Mouse (Mus musculus) ES-E14 (cell line): ENCODE measurements at regions not wholly inside any gene's neighbourhood (a gene's known extent, or its start where the extent isn't known, plus 50 kb on each side); places are given as distances from the start of the nearest gene placed in this dataset.

Source experiments
- DNase-seq: peaks from one replicate; pipeline ENCODE4 v3.0.0-alpha.2; 2013; ENCODE audit warnings: low read depth, low spot score
- H3K27ac ChIP-seq: 2 replicates; pipeline ENCODE4 v1.5.1; 2012; ENCODE audit warnings: low read depth, mild to moderate bottlenecking, low read length, moderate library complexity, mixed read lengths; ENCODE audit not compliant: poor library complexity, insufficient read depth, severe bottlenecking
- H3K36me3 ChIP-seq: 2 replicates; pipeline ENCODE4 v1.6.1; 2012; ENCODE audit warnings: mild to moderate bottlenecking, low read length, moderate library complexity, mixed read lengths; ENCODE audit not compliant: control insufficient read depth, poor library complexity, insufficient read depth, severe bottlenecking
- H3K4me1 ChIP-seq, 2 experiments: fragments of 150-350 bp in 1 of 2; sonication (generic) in 1 of 2; 2 replicates each; pipeline ENCODE4 v1.6.1; 2012; ENCODE audit warnings: low read length in 2 of 2, mild to moderate bottlenecking in 1 of 2, mixed read lengths in 1 of 2; ENCODE audit not compliant: control insufficient read depth in 2 of 2, insufficient read depth in 2 of 2, poor library complexity in 1 of 2
- H3K4me3 ChIP-seq, 2 experiments: fragments of 150-350 bp in 1 of 2; sonication (generic) in 1 of 2; 2 replicates each; pipeline ENCODE4 v1.5.1; 2012; ENCODE audit warnings: low read length in 2 of 2, low read depth in 1 of 2, mild to moderate bottlenecking in 1 of 2, mixed read lengths in 1 of 2; ENCODE audit not compliant: insufficient read depth in 1 of 2, poor library complexity in 1 of 2, severe bottlenecking in 1 of 2
- H3K9ac ChIP-seq: 2 replicates; pipeline ENCODE4 v1.6.1; 2012; ENCODE audit warnings: low read depth, mild to moderate bottlenecking, low read length, mixed read lengths; ENCODE audit not compliant: poor library complexity, insufficient read depth, severe bottlenecking
- H3K9me3 ChIP-seq: fragments of 150-350 bp; sonication (generic); 2 replicates; pipeline ENCODE4 v1.6.1; 2012; ENCODE audit warnings: low read depth, mild to moderate bottlenecking, low read length; ENCODE audit not compliant: control insufficient read depth, insufficient read depth
- CHD2 ChIP-seq: IDR thresholded peaks from 2 replicates; pipeline ENCODE4 v1.6.1; 2014; ENCODE audit warnings: mild to moderate bottlenecking, low read depth, low read length, inconsistent platforms
- HCFC1 ChIP-seq: IDR thresholded peaks from 2 replicates; pipeline ENCODE4 v1.6.1; 2012; ENCODE audit warnings: low read length, inconsistent platforms, borderline replicate concordance; ENCODE audit not compliant: insufficient read depth
- MAFK ChIP-seq: IDR thresholded peaks from 2 replicates; pipeline ENCODE4 v1.6.1; 2014; ENCODE audit warnings: mild to moderate bottlenecking, low read depth, low read length, inconsistent platforms; ENCODE audit not compliant: insufficient read depth
- ZC3H11A ChIP-seq: IDR thresholded peaks from 2 replicates; pipeline ENCODE4 v1.6.1; 2012; ENCODE audit warnings: low read depth, mild to moderate bottlenecking, inconsistent platforms, low read length, borderline replicate concordance
- ZNF384 ChIP-seq: IDR thresholded peaks from 2 replicates; pipeline ENCODE4 v1.6.1; 2012; ENCODE audit warnings: low read depth, low read length, inconsistent platforms
- in situ Hi-C, 2 experiments: fragments of 600-800 bp; cut with MboI; formaldehyde crosslinking; loops; one replicate each; pipeline ENCODE4 v1.15.1; 2025; ENCODE audit warnings: low sequenced_read_pairs in 2 of 2, inconsistent platforms in 1 of 2; ENCODE audit not compliant: unreplicated experiment in 2 of 2

DNA sequence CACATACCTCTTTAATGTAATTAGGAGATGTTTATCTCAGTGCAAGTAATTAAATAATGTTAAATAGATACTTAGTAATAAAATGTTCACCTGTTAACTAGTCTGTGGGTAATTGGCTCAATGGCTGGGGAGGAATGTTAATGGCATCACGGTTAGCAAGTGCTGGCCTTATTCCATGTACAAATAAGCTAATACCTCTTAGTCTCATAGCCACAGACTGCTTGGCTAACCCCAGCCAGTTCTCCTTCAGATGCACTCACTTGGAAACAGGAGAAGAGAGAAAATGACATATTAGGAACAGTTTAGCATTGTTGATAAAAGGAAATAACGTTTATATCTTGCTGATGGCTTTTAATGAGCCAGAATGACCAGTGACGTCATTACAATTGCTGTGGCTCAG, 60.1 kb upstream of the Slc16a1 start:
- H3K36me3 ChIP-seq, result no peaks in the 10 kb centered on the region
- H3K4me1 ChIP-seq, result no peaks in the 10 kb centered on the region
- no peak for DNase-seq
- no peak overlapping the region for H3K9ac ChIP-seq
- H3K27ac ChIP-seq, result no peak overlapping the region
- no peak overlapping the region for H3K4me3 ChIP-seq
- in situ Hi-C loops, result no loop called here
- TF ChIP-seq ZC3H11A (no peak), MAFK (no peak), CHD2 (no peak), ZNF384 (no peak), HCFC1 (no peak)
- H3K9me3 ChIP-seq, result no peaks in the 10 kb centered on the region

DNA sequence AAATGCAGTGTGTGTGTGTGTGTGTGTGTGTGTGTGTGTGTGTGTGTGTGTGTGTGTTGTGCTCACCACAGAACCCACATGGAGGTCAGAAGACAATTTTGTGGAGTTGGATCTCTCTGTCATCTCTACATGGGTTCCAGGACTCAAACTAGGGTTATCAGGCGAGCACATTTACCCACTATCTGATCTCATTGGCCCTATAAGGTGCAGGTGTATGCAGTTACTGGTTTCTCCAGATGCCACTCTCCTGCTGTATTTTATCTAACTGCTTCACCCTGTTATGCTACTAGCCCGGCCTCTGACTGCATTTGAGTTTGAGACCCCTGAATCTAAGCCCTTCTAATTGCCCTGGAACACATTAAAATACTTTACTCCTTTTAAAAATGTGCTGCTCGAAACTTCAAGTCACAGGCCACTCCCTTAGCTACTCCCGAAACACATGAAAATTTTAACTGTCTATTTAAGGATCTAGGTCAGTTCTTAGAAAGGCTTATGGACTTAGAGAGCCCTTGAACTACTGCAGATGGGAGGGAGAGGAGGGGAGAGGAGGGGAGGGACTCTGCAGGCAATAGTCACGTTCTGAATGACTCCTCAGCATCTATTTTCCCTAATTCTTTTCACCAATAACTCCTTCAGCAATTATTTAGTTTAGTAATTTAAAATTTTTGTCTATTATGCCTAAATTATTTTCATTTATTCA, 61.1 kb upstream of the Slc16a1 start:
- TF ChIP-seq ZC3H11A, result no peak
- no peak for TF ChIP-seq HCFC1
- TF ChIP-seq ZNF384, result no peak
- no peak for TF ChIP-seq CHD2
- TF ChIP-seq MAFK, result no peak
- no peaks in the 10 kb centered on the region for H3K4me1 ChIP-seq
- H3K36me3 ChIP-seq, result no peaks in the 10 kb centered on the region
- in situ Hi-C loops, result no loop called here
- H3K9ac ChIP-seq, result no peak overlapping the region
- no peak overlapping the region for H3K4me3 ChIP-seq
- DNase-seq, result no peak
- H3K27ac ChIP-seq, result no peak overlapping the region
- H3K9me3 ChIP-seq, result no peaks in the 10 kb centered on the region

DNA sequence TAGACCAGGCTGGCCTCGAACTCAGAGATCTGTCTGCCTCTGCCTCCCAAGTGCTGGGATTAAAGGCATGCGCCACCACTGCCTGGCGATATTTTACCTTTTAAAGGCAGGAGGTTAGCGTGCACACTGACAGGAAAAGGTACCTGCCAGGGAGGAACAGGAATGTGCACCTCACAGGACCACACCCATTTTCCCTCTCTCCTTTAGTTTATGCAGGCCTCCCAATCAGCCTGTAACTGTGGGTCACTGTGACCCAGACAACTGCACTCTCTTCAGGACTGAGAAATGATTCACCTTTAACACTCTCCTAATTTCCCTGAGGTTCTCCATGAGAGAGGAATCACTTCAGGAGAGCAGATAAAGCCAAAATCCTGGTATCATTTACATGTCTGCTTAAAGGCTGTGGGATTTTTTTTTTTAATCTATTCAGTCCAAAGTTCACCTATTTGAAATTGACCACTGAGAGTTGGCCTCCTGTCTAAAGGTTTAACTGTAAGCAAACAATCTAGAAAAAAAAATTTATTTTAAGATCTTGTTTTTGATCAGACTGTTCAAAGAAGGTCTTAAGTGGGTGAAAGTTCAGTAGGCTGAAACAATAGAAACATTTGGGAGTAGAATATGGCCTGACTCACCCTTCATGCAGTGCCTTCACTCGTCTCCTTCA, 61.7 kb upstream of the Lrig2 start:
- Histone ChIP-seq H3K27ac (no peak overlapping the region), H3K36me3 (no peaks in the 10 kb centered on the region), H3K4me3 (no peak overlapping the region), H3K9me3 (no peaks in the 10 kb centered on the region), H3K9ac (no peak overlapping the region), H3K4me1 (no peaks in the 10 kb centered on the region)
- in situ Hi-C loops, result no loop called here
- TF ChIP-seq ZC3H11A (no peak), CHD2 (no peak), HCFC1 (no peak), ZNF384 (no peak), MAFK (no peak)
- no peak for DNase-seq

- no peak for DNase-seq
- Histone ChIP-seq H3K4me1 (no peaks in the 10 kb centered on the region), H3K36me3 (no peaks in the 10 kb centered on the region), H3K9ac (no peak overlapping the region), H3K4me3 (no peak overlapping the region), H3K9me3 (no peaks in the 10 kb centered on the region), H3K27ac (no peak overlapping the region)
- in situ Hi-C loops, result no loop called here
- no peak for TF ChIP-seq ZC3H11A
- TF ChIP-seq MAFK, result no peak
- TF ChIP-seq CHD2, result no peak
- TF ChIP-seq HCFC1, result no peak
- no peak for TF ChIP-seq ZNF384
Observed at GRCm38 (mm10) chr3:104571935-104572631, 60.4 kb upstream of the Lrig2 start.
